Mouse (Mus musculus) cerebellum, adult 2 months (tissue): ENCODE measurements around the gene Erf. TPM values are rescaled to one million over a fixed set of nuclear protein-coding genes. Genes with fewer than 3 reads are reported as not detected.

Experiments used
- DNase-seq, 2 experiments: peaks; one replicate each; pipeline ENCODE4 v3.0.0; 2021
- H3K27ac ChIP-seq: fragments of 200-500 bp; 2 replicates; pipeline ENCODE4 v1.5.1; 2012; ENCODE audit warnings: low read length, control low read depth, inconsistent platforms; ENCODE audit not compliant: insufficient read depth
- H3K27me3 ChIP-seq: fragments of 200-500 bp; 2 replicates; pipeline ENCODE4 v1.6.1; 2012; ENCODE audit warnings: inconsistent platforms, mild to moderate bottlenecking, low read length, moderate library complexity; ENCODE audit not compliant: control insufficient read depth, insufficient read depth
- H3K4me1 ChIP-seq: fragments of 200-500 bp; 2 replicates; pipeline ENCODE4 v1.6.1; 2011; ENCODE audit warnings: low read length; ENCODE audit not compliant: control insufficient read depth, insufficient read depth
- H3K4me3 ChIP-seq: fragments of 200-500 bp; replicated peaks from 2 replicates; pipeline ENCODE3; 2011; ENCODE audit warnings: mild to moderate bottlenecking, low read depth, low read length, control low read depth; ENCODE audit not compliant: insufficient read depth
- CTCF ChIP-seq: fragments of 200-500 bp; IDR thresholded peaks from 2 replicates; pipeline ENCODE4 v1.5.1; 2011; ENCODE audit warnings: low read depth, mild to moderate bottlenecking, control low read depth, low read length, moderate library complexity, borderline replicate concordance; ENCODE audit not compliant: insufficient read depth
- POLR2A ChIP-seq: fragments of 200-500 bp; IDR thresholded peaks from 2 replicates; pipeline ENCODE4 v1.6.1; 2011; ENCODE audit warnings: low read length, control low read depth, borderline replicate concordance; ENCODE audit not compliant: insufficient read depth
- WGBS: fragments of 180-500 bp; shearing (Covaris S2); methylation state at CpG from one replicate; pipeline ENCODE4 v1.1.7; 2018; 5-methylcytosine and 5-hydroxymethylcytosine counted together
- polyA plus RNA-seq: library from polyadenylated mRNA; depleted of rRNA; stranded (reverse); fragments of >200 nt; gene quantifications from 2 replicates; pipeline ENCODE4 v1.2.3, GENCODE M21; 2012

The Erf gene
- polyA plus RNA-seq, 1 experiment: 14.3 TPM

GRCm38 (mm10) chr7:25278341-25279075 is 27.9 kb upstream of the Erf start:
- TF ChIP-seq CTCF (peak; percentile 65), POLR2A (peak; percentile 53; the same call in 1 of the 2 replicates)
- peak; percentile 89 to 91 for DNase-seq
- peak overlapping the region; percentile 99 for H3K27ac ChIP-seq
- peaks cover 32% of the 10 kb centered on the region for H3K4me1 ChIP-seq
- no peaks in the 10 kb centered on the region for H3K27me3 ChIP-seq
- WGBS: under 1% methylated on average over 59 of the region's 60 CpGs
- H3K4me3 ChIP-seq: peak overlapping the region; percentile 90

GRCm38 (mm10) chr7:25277998-25278340 is 27.4 kb upstream of the Erf start:
- H3K27ac ChIP-seq: no peak overlapping the region; the same call in 1 of the 2 replicates
- WGBS: 8% methylated on average over 4 of the region's 4 CpGs

GRCm38 (mm10) chr7:25277405-25277804 is 26.8 kb upstream of the Erf start:
- TF ChIP-seq POLR2A (no peak), CTCF (no peak)
- Histone ChIP-seq H3K27ac (no peak overlapping the region; the same call in 1 of the 2 replicates), H3K4me3 (no peak overlapping the region), H3K4me1 (peaks cover 31% of the 10 kb centered on the region), H3K27me3 (no peaks in the 10 kb centered on the region)
- 79% methylated on average over 4 of the region's 4 CpGs for WGBS
- DNase-seq: peak; percentile 16 to 24

More at GRCm38 (mm10) chr7:25277998-25278340, 27.4 kb upstream of the Erf start:
- H3K27me3 ChIP-seq: no peaks in the 10 kb centered on the region
- H3K4me1 ChIP-seq: peaks cover 31% of the 10 kb centered on the region
- H3K4me3 ChIP-seq: peak overlapping the region; percentile 90
- TF ChIP-seq CTCF: no peak
- no peak for TF ChIP-seq POLR2A
- no peak for DNase-seq

- H3K27ac ChIP-seq: 0 out of 2 replicates have a peak overlapping the region, but pooled peaks have one; percentile 2
- DNase-seq: peak; percentile 12 to 25
- H3K4me3 ChIP-seq: no peak overlapping the region
- H3K4me1 ChIP-seq: peaks cover 25% of the 10 kb centered on the region
- no peak for TF ChIP-seq CTCF
- TF ChIP-seq POLR2A: no peak
- H3K27me3 ChIP-seq: no peaks in the 10 kb centered on the region
- 57% methylated on average over 9 of the region's 9 CpGs for WGBS
Observed at GRCm38 (mm10) chr7:25275555-25276298, 25.2 kb upstream of the Erf start.

GRCm38 (mm10) chr7:25274996-25275395 is 24.4 kb upstream of the Erf start:
- 64% methylated on average over 3 of the region's 3 CpGs for WGBS
- Histone ChIP-seq H3K27me3 (no peaks in the 10 kb centered on the region), H3K4me1 (peaks cover 24% of the 10 kb centered on the region), H3K27ac (no peak overlapping the region), H3K4me3 (no peak overlapping the region)
- TF ChIP-seq POLR2A: no peak
- TF ChIP-seq CTCF: no peak
- peak in 1 of 2 experiments; percentile 7 for DNase-seq

GRCm38 (mm10) chr7:25274571-25274970 is 24.0 kb upstream of the Erf start:
- Histone ChIP-seq H3K27me3 (no peaks in the 10 kb centered on the region), H3K27ac (no peak overlapping the region)

GRCm38 (mm10) chr7:25273259-25274241 is 23.0 kb upstream of the Erf start:
- Histone ChIP-seq H3K4me3 (no peak overlapping the region), H3K4me1 (peaks cover 32% of the 10 kb centered on the region), H3K27me3 (no peaks in the 10 kb centered on the region), H3K27ac (no peak overlapping the region)
- 75% methylated on average over 22 of the region's 22 CpGs for WGBS
- DNase-seq: peak in 1 of 2 experiments; percentile 34
- no peak for TF ChIP-seq POLR2A
- no peak for TF ChIP-seq CTCF

More at GRCm38 (mm10) chr7:25274571-25274970, 24.0 kb upstream of the Erf start:
- 63% methylated on average over 5 of the region's 5 CpGs for WGBS
- DNase-seq: no peak
- Histone ChIP-seq H3K4me1 (peaks cover 27% of the 10 kb centered on the region), H3K4me3 (no peak overlapping the region)
- TF ChIP-seq POLR2A (no peak), CTCF (no peak)
